Mouse (Mus musculus) kidney, embryonic 14.5 days (tissue): Measurements from ENCODE around the gene Dock4. TPM values are rescaled to one million over a fixed set of nuclear protein-coding genes. Genes with fewer than 3 reads are reported as not detected.

Source experiments
- ATAC-seq: fragments of 200-750 bp; cut with Nextera tagmentation; 2 replicates; pipeline ENCODE4 v1.8.0; 2017; ENCODE audit warnings: moderate number of reproducible peaks, mild to moderate bottlenecking, moderate TSS enrichment, moderate library complexity; ENCODE audit not compliant: low FRiP score, low TSS enrichment
- H3K27ac ChIP-seq: fragments of 300-500 bp; sonication (generic); 2 replicates; pipeline ENCODE4 v1.5.1; 2014; ENCODE audit warnings: low read depth, mild to moderate bottlenecking, low read length, moderate library complexity, mixed read lengths
- H3K27me3 ChIP-seq: fragments of 300-500 bp; sonication (generic); 2 replicates; pipeline ENCODE4 v1.6.1; 2014; ENCODE audit warnings: mild to moderate bottlenecking, low read length; ENCODE audit not compliant: control insufficient read depth, insufficient read depth
- H3K36me3 ChIP-seq: fragments of 300-500 bp; sonication (generic); 2 replicates; pipeline ENCODE4 v1.6.1; 2014; ENCODE audit warnings: low read length, mixed read lengths; ENCODE audit not compliant: control insufficient read depth, insufficient read depth
- H3K4me1 ChIP-seq: fragments of 300-500 bp; sonication (generic); 2 replicates; pipeline ENCODE4 v1.6.1; 2014; ENCODE audit warnings: low read length, mixed read lengths; ENCODE audit not compliant: control insufficient read depth, insufficient read depth
- H3K4me2 ChIP-seq: fragments of 300-500 bp; sonication (generic); replicated peaks from 2 replicates; pipeline ENCODE4 v1.6.1; 2014; ENCODE audit warnings: low read depth, mild to moderate bottlenecking, low read length
- H3K4me3 ChIP-seq: fragments of 300-500 bp; sonication (generic); 2 replicates; pipeline ENCODE4 v1.5.1; 2014; ENCODE audit warnings: mild to moderate bottlenecking, low read length
- H3K9ac ChIP-seq: fragments of 300-500 bp; sonication (generic); 2 replicates; pipeline ENCODE4 v1.6.1; 2014; ENCODE audit warnings: low read depth, mild to moderate bottlenecking, low read length, moderate library complexity
- H3K9me3 ChIP-seq: fragments of 300-500 bp; sonication (generic); 2 replicates; pipeline ENCODE4 v1.6.1; 2016; ENCODE audit warnings: low read length; ENCODE audit not compliant: control insufficient read depth
- WGBS: fragments of 180-500 bp; shearing (Covaris S2); extraction: QIAGEN DNeasy Blood & Tissue Kit; methylation state at CpG from one replicate; pipeline ENCODE4 v1.1.7; 2014; 5-methylcytosine and 5-hydroxymethylcytosine counted together
- polyA plus RNA-seq: library from polyadenylated mRNA; unstranded; fragments of >200 nt; fragmentation: Nextera tagmentation; extraction: Ambion mirVana; gene quantifications from 2 replicates; pipeline ENCODE4 v1.2.1, GENCODE M21; 2014

Dock4 gene
- polyA plus RNA-seq, 1 experiment from 2014 or later: 17.9 TPM

GRCm38 (mm10) chr12:40582059-40582458 lies 136.3 kb downstream of the Dock4 start:
- H3K4me2 ChIP-seq: no peak overlapping the region
- WGBS: 84% methylated on average over 5 of the region's 5 CpGs
- H3K4me1 ChIP-seq: peaks cover 14% of the 10 kb centered on the region; the same call in 1 of the 2 replicates
- no peak overlapping the region for H3K9ac ChIP-seq
- no peak overlapping the region for H3K4me3 ChIP-seq
- H3K27me3 ChIP-seq: no peaks in the 10 kb centered on the region
- no peak overlapping the region for H3K27ac ChIP-seq
- no peaks in the 10 kb centered on the region for H3K9me3 ChIP-seq
- no peaks in the 10 kb centered on the region for H3K36me3 ChIP-seq
- ATAC-seq: no peak

DNA sequence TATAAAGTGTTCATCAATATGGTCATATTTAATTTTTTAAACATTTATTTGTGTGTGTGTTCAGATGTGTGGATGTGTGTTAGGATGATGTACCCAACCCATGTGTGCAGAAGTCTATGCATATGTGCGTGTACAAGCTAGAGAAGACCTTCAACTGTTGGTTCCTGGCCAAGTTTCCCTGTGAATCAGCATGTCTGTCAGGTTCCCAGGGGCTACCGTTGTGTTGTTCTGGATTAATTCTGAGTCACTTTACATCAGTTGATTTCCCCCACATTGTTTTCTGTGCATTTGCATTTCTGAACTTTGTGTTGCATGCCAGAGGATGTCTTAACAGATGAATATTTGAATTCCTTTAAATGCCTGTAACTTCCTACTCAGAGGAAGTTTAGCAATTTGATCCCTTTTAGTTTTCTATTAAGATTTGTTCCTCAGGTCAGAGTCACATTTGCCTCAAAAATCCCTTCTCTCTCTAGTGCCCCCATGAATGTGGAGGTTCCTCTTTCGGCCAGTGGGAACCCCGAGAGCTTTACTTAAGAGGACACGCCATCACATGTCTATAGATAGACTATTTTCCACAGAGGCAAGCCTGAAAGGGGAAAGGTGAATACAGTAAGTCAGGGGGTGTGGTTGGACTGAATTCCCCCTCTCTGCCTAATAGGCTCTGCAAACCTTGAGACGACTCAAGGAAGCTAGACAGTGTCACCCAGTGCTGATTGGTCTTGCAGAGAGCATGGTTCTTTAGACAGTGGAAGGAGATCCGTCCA lies 139.0 kb downstream of the Dock4 start:
- Histone ChIP-seq H3K9me3 (no peaks in the 10 kb centered on the region), H3K27me3 (no peaks in the 10 kb centered on the region), H3K4me3 (no peak overlapping the region), H3K27ac (no peak overlapping the region), H3K4me1 (peaks cover 12% of the 10 kb centered on the region; the same call in 1 of the 2 replicates), H3K9ac (no peak overlapping the region), H3K4me2 (no peak overlapping the region), H3K36me3 (no peaks in the 10 kb centered on the region)
- 85% methylated on average over 7 of the region's 7 CpGs for WGBS
- no peak for ATAC-seq

DNA sequence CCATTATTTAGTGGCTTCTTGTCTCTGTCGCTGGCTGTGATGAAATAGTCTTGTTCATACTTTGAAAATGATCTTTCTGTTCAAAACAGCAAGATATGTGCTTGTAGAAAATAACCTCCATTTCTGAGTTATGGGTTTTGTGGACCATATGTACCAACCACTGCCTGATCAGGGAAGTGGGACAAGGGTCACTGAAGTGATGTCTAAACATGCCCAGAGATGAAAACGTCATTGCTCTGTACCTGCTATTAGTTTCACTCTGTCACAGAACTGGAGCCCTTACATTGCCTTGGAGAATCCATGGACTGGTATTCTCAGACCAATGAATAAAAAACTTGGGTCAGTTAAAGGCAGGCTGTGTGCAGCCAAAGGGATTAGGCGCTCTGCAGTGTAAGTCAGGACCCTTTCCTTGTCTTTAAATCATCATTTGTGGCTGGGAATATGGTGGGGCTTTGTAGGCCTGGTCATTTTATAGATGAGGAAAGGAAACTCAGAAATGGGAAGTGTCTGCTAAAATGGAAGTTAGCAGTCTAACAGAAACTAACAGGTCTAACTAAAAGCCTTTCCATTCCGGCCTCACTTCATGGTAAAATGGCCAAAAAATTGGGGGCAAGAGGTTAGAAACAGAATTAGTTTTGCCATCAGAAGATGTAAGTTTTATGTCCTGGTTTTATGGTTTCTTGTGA lies 139.8 kb downstream of the Dock4 start:
- Histone ChIP-seq H3K27me3 (no peaks in the 10 kb centered on the region), H3K9ac (no peak overlapping the region), H3K4me3 (no peak overlapping the region), H3K27ac (no peak overlapping the region), H3K36me3 (no peaks in the 10 kb centered on the region), H3K9me3 (no peaks in the 10 kb centered on the region), H3K4me2 (no peak overlapping the region), H3K4me1 (0 out of 2 replicates have a peak, but pooled peaks cover 4% of the 10 kb centered on the region)
- WGBS: 84% methylated on average over 4 of the region's 4 CpGs
- no peak for ATAC-seq

- H3K36me3 ChIP-seq: no peaks in the 10 kb centered on the region
Measured at GRCm38 (mm10) chr12:40594161-40594560, 148.4 kb downstream of the Dock4 start.

DNA sequence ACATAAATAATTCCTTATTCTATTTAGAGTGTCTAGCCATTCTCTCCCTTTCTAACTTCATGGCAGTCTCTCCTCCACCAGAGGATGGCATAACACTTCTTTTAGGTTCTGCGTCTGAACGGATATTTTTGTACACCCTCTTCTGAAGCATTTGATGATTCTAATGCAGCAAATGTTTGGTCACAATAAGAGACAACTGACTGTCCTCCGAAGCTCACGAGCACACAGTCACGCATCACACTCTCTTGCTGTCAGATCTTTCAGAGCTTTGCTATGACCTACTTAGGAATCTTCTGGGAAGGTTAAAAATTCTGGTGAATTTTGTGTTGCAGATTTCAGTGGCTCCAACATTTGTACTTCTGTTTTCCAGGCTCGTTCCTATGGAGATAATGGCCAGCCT lies 149.7 kb downstream of the Dock4 start:
- Histone ChIP-seq H3K4me1 (no peaks in the 10 kb centered on the region), H3K4me2 (no peak overlapping the region), H3K9me3 (no peaks in the 10 kb centered on the region), H3K9ac (no peak overlapping the region), H3K36me3 (no peaks in the 10 kb centered on the region), H3K4me3 (no peak overlapping the region), H3K27ac (no peak overlapping the region), H3K27me3 (no peaks in the 10 kb centered on the region)
- no peak for ATAC-seq
- 94% methylated on average over 6 of the region's 6 CpGs for WGBS

More at GRCm38 (mm10) chr12:40594161-40594560, 148.4 kb downstream of the Dock4 start:
- Histone ChIP-seq H3K4me1 (no peaks in the 10 kb centered on the region), H3K4me3 (no peak overlapping the region), H3K27me3 (no peaks in the 10 kb centered on the region), H3K4me2 (no peak overlapping the region), H3K9me3 (no peaks in the 10 kb centered on the region), H3K27ac (no peak overlapping the region), H3K9ac (no peak overlapping the region)
- 65% methylated on average over 4 of the region's 4 CpGs for WGBS
- no peak for ATAC-seq

- WGBS: 78% methylated on average over 7 of the region's 7 CpGs
- no peak for ATAC-seq
- Histone ChIP-seq H3K4me2 (no peak overlapping the region), H3K9ac (no peak overlapping the region), H3K9me3 (no peaks in the 10 kb centered on the region), H3K36me3 (no peaks in the 10 kb centered on the region), H3K4me1 (no peaks in the 10 kb centered on the region), H3K27me3 (no peaks in the 10 kb centered on the region), H3K27ac (no peak overlapping the region), H3K4me3 (no peak overlapping the region)
Measured at GRCm38 (mm10) chr12:40596020-40596419, 150.3 kb downstream of the Dock4 start.

DNA sequence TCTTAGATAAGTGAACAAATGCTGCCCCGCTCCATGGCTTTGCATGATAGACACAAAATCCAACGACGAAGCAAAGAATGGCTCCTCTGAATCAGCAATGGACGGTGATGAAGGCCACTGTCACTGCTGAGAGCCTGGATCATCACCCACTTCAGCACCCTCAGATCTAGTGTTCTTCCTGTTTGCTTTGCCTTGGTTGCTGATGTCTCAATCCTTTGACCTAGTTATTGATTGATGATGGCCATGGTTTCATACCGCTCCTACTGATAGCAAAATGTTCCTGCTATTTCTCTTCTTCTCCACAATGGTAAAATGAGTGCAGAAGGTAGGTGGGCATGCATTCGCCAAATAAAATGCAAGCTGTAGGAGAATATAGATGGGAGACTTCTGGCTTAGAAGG lies 150.7 kb downstream of the Dock4 start:
- Histone ChIP-seq H3K9ac (no peak overlapping the region), H3K4me2 (no peak overlapping the region), H3K4me1 (no peaks in the 10 kb centered on the region), H3K36me3 (no peaks in the 10 kb centered on the region), H3K9me3 (no peaks in the 10 kb centered on the region), H3K27ac (no peak overlapping the region), H3K27me3 (no peaks in the 10 kb centered on the region), H3K4me3 (no peak overlapping the region)
- ATAC-seq: no peak
- WGBS: 90% methylated on average over 6 of the region's 6 CpGs

- Histone ChIP-seq H3K27me3 (no peaks in the 10 kb centered on the region), H3K9me3 (no peaks in the 10 kb centered on the region), H3K4me3 (no peak overlapping the region), H3K27ac (no peak overlapping the region), H3K4me2 (no peak overlapping the region), H3K4me1 (no peaks in the 10 kb centered on the region), H3K9ac (no peak overlapping the region), H3K36me3 (no peaks in the 10 kb centered on the region)
- ATAC-seq: no peak
- 76% methylated on average over 2 of the region's 2 CpGs for WGBS
Measured at GRCm38 (mm10) chr12:40599952-40600351, 154.2 kb downstream of the Dock4 start.

DNA sequence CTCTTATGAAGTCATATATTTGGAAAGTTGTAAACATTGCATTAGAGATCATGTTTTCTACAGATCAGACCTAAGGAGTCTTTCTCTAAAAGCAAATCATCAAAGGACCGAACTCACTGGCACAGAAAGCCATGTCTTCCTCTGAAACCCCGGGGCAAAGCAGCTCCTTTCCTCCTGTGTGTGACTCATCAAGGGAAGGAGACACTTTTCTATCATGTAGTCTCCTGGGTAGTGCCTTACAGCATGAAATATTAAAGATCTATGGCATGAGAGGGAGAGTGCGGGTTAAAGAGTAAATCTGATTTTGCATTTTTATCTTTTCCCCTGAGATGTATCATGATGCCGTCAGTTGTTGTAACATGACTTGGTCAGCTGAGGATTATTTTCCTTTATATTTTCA lies 159.8 kb downstream of the Dock4 start:
- 80% methylated on average over 4 of the region's 4 CpGs for WGBS
- H3K9me3 ChIP-seq: no peaks in the 10 kb centered on the region
- no peak for ATAC-seq
- no peaks in the 10 kb centered on the region for H3K36me3 ChIP-seq
- no peak overlapping the region for H3K4me3 ChIP-seq
- no peaks in the 10 kb centered on the region for H3K4me1 ChIP-seq
- no peak overlapping the region for H3K9ac ChIP-seq
- H3K4me2 ChIP-seq: no peak overlapping the region
- no peak overlapping the region for H3K27ac ChIP-seq
- H3K27me3 ChIP-seq: no peaks in the 10 kb centered on the region
